Mouse (Mus musculus) embryonic fibroblast, embryonic 13.5 days (primary cell): Measurements from ENCODE around the gene Rab36. TPM values are rescaled to one million over a fixed set of nuclear protein-coding genes. Genes with fewer than 3 reads are reported as not detected.
A peak's percentile ranks its signal among the peaks of the same experiment; 100 is the strongest.

Experiments used
- H3K27ac ChIP-seq: 2 replicates; pipeline ENCODE4 v1.5.1; 2012; ENCODE audit warnings: low read length, control low read depth, inconsistent platforms; ENCODE audit not compliant: insufficient read depth
- H3K4me1 ChIP-seq: 2 replicates; pipeline ENCODE4 v1.6.1; 2011; ENCODE audit warnings: low read length; ENCODE audit not compliant: control insufficient read depth, insufficient read depth
- H3K4me3 ChIP-seq: 2 replicates; pipeline ENCODE4 v1.5.1; 2011; ENCODE audit warnings: mild to moderate bottlenecking, control low read depth, low read length; ENCODE audit not compliant: insufficient read depth
- CTCF ChIP-seq: IDR thresholded peaks from 2 replicates; pipeline ENCODE4 v1.5.1; 2011; ENCODE audit warnings: mild to moderate bottlenecking, control low read depth, low read length, moderate library complexity, borderline replicate concordance; ENCODE audit not compliant: insufficient read depth
- POLR2A ChIP-seq: IDR thresholded peaks from 2 replicates; pipeline ENCODE4 v1.6.1; 2011; ENCODE audit warnings: low read depth, mild to moderate bottlenecking, control low read depth, low read length, moderate library complexity
- polyA plus RNA-seq: library from polyadenylated mRNA; stranded (reverse); fragments of >200 nt; gene quantifications from 2 replicates; pipeline ENCODE4 v1.2.4, GENCODE M21; 2011; ENCODE audit warnings: low read depth; ENCODE audit not compliant: missing spikeins, insufficient read length

Rab36 gene
- polyA plus RNA-seq, 1 experiment = 5.8 TPM

DNA sequence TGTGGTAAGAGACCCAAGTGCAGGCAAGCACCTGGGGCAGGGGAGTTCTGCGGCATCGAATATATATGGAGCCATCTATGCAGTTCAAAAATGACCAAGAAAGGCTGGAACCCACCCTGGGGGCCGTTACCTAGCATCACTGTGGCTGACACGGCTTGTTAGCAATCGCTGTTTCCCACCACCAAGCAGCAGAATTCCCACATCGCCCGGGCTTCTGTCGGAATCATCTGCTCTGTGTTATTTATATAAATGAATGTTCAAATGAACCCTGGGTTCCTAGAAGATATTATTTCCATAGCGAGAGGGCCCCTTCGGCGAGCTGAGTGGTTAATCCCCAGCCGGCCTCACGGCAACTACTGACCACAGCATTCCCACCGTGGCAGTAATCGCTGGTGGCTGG is 26.2 kb upstream of the Rab36 start:
- no peak for TF ChIP-seq POLR2A
- TF ChIP-seq CTCF = no peak
- H3K4me3 ChIP-seq = no peak overlapping the region
- no peaks in the 10 kb centered on the region for H3K4me1 ChIP-seq
- H3K27ac ChIP-seq = no peak overlapping the region

- H3K4me3 ChIP-seq = no peak overlapping the region
- H3K27ac ChIP-seq = no peak overlapping the region
- TF ChIP-seq POLR2A = no peak
- no peak for TF ChIP-seq CTCF
- no peaks in the 10 kb centered on the region for H3K4me1 ChIP-seq
Measured at GRCm38 (mm10) chr10:75015465-75015864, 21.4 kb upstream of the Rab36 start.

DNA sequence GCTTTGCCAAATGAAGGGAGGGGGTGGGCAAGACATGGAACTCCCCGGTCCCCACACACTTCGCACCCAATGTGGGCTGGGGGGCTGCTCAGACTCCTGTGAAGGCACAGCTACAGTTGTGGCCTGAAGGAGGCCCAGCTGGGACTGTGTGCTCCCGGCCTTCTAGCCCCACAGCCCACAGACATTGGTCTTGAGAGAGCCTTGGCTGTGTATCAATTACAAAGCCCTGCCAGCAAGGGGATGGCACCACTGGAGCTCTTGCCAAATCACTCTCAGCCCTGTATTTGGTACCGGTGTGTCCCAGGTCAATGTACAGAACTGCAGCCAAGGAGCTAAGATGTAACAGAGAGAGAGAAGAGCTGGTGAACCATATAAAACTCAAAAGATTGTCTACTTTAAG is 20.4 kb upstream of the Rab36 start:
- TF ChIP-seq POLR2A (no peak), CTCF (no peak)
- Histone ChIP-seq H3K27ac (no peak overlapping the region), H3K4me1 (no peaks in the 10 kb centered on the region), H3K4me3 (no peak overlapping the region)

GRCm38 (mm10) chr10:75020271-75020670 is 16.6 kb upstream of the Rab36 start:
- Histone ChIP-seq H3K27ac (no peak overlapping the region), H3K4me1 (no peaks in the 10 kb centered on the region), H3K4me3 (no peak overlapping the region)
- TF ChIP-seq CTCF (no peak), POLR2A (no peak)

- H3K4me3 ChIP-seq = no peak overlapping the region
- H3K4me1 ChIP-seq = no peaks in the 10 kb centered on the region
- H3K27ac ChIP-seq = no peak overlapping the region
- TF ChIP-seq POLR2A (no peak), CTCF (peak; percentile 66)
Measured at GRCm38 (mm10) chr10:75021138-75021537, 15.7 kb upstream of the Rab36 start.

DNA sequence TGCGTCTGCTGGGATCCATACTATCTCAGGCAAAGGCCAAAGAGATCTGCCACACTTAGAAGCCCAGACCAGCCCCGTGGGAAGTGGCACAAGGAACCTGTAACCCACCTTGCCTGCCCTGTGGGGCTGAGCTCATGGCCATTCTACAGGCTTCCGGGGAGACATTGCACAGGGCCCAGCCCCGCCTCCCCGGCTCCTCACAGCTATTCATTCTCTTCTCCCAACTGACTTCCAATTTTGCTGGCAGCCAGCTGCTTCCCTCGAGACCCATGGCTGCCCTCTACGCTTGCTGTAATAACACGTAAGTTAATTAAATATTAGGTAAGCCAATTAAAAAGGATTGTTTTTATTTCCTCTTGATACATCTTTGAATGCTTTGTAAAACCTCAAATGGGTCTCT is 10.4 kb upstream of the Rab36 start:
- H3K27ac ChIP-seq = no peak overlapping the region
- H3K4me1 ChIP-seq = no peaks in the 10 kb centered on the region
- no peak overlapping the region for H3K4me3 ChIP-seq
- TF ChIP-seq CTCF (no peak), POLR2A (no peak)

DNA sequence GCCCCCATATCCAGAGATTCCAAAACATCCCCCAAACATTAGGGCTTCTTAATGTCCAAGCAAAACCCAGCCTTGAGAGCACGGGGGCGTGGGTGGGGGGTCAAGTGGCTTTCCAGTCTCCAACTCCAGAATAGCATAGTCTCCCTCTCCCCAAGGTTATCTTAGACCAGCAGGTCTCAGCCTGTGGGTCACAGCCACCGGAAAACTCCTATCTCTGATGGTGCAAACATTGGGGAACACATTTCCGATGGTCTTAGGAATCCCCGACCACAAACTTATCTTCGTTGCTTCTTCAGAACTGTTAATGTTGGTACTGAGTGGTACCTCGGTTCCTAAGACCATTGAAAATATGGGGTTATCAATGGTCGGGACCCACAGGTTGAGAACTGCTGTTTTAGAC is 8.1 kb upstream of the Rab36 start:
- Histone ChIP-seq H3K27ac (no peak overlapping the region), H3K4me3 (no peak overlapping the region), H3K4me1 (peaks cover 3% of the 10 kb centered on the region; the same call in 1 of the 2 replicates)
- TF ChIP-seq CTCF = no peak
- no peak for TF ChIP-seq POLR2A

- TF ChIP-seq CTCF = no peak
- no peak for TF ChIP-seq POLR2A
- no peak overlapping the region for H3K27ac ChIP-seq
- peaks cover 3% of the 10 kb centered on the region; the same call in 1 of the 2 replicates for H3K4me1 ChIP-seq
- H3K4me3 ChIP-seq = no peak overlapping the region
Measured at GRCm38 (mm10) chr10:75029677-75030076, 7.2 kb upstream of the Rab36 start.

GRCm38 (mm10) chr10:75030234-75030633 is 6.6 kb upstream of the Rab36 start:
- H3K4me1 ChIP-seq = peaks cover 3% of the 10 kb centered on the region; the same call in 1 of the 2 replicates
- H3K4me3 ChIP-seq = no peak overlapping the region
- TF ChIP-seq CTCF = no peak
- no peak for TF ChIP-seq POLR2A
- H3K27ac ChIP-seq = no peak overlapping the region

DNA sequence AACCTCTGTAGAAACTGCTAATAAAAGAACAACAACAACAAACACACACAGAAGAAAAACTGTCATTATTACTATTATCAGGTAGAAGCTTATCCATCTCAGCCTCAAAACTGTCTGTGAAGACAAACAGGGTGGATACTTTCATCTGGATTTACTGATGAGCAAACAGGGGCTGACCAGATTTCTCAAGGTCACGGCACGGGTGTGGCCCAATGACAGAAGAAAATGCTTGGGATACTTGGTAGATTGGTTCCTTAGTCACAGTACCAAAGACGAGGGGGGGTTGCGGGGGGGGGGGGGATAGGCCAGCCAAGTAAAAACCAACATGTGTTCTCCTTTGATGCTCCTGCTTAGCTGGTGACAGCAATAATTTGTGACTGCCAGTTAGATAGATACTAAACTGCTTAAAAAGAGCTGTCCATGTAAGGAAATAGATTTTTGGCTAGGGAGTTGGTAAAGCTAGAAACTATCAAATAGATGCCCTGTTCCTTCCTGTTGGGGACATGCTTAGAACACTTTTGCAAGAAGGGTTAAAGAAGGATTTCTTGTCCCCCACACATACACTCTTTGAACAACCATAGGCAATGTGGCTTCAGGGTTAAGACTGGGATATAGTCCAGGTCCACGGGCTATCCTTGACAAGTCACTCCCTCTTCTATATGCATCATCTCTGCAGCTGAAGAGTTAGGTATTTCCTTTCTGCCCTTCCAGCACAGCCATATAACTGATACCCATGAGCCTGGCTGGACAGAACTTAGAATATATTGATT is 5.3 kb upstream of the Rab36 start:
- TF ChIP-seq POLR2A (no peak), CTCF (no peak)
- Histone ChIP-seq H3K4me3 (no peak overlapping the region), H3K27ac (no peak overlapping the region), H3K4me1 (peaks cover 3% of the 10 kb centered on the region; the same call in 1 of the 2 replicates)
